Mouse (Mus musculus) myocyte (in vitro differentiated cells): Measurements from ENCODE around the gene Olfr373.

Experiments used
- MYOD1 ChIP-seq, 3 experiments: IDR thresholded peaks; one replicate each; pipeline ENCODE4 v1.6.1; 2011; ENCODE audit warnings: control low read depth in 2 of 3, low read depth in 2 of 3, mild to moderate bottlenecking in 2 of 3, moderate library complexity in 1 of 3; ENCODE audit not compliant: insufficient read length in 2 of 3, control insufficient read depth in 1 of 3
- POLR2A ChIP-seq: IDR thresholded peaks from one replicate; pipeline ENCODE4 v1.6.1; 2011; ENCODE audit warnings: low read depth, mild to moderate bottlenecking, control low read depth, moderate library complexity; ENCODE audit not compliant: insufficient read length
- POLR2AphosphoS2 ChIP-seq: IDR thresholded peaks from one replicate; pipeline ENCODE4 v1.6.1; 2011; ENCODE audit warnings: low read depth, control low read depth; ENCODE audit not compliant: insufficient read length
- USF1 ChIP-seq: IDR thresholded peaks from one replicate; pipeline ENCODE4 v1.6.1; 2011; ENCODE audit warnings: low read depth, mild to moderate bottlenecking, control low read depth, moderate library complexity

- TF ChIP-seq POLR2A (no peak), MYOD1 (IDR thresholded peaks at IDR 0.05; ENCODE audit: control insufficient read depth in 1 of 3, insufficient read length in 2 of 3, low read depth in 2 of 3) (no peak), POLR2AphosphoS2 (no peak), USF1 (no peak)
Observed at GRCm38 (mm10) chr8:72146556-72146955, 63.6 kb downstream of the Olfr373 start.
